Mouse (Mus musculus) mature B cell (primary cell): ENCODE measurements around the gene Cabin1.

Experiments
- in situ Hi-C: fragments of 300-500 bp; cut with MboI; formaldehyde crosslinking; loops from 2 replicates; pipeline ENCODE4 v1.14.3; 2019

Cabin1 gene

GRCm38 (mm10) chr10:75701280-75701679 is 62.9 kb downstream of the Cabin1 start:
- in situ Hi-C loops = no loop called here

- in situ Hi-C loops = no loop called here
These were observed 66.4 kb downstream of the Cabin1 start for GRCm38 (mm10) chr10:75697693-75698092.

GRCm38 (mm10) chr10:75696597-75697355 is 67.4 kb downstream of the Cabin1 start:
- in situ Hi-C loops = no loop called here

DNA sequence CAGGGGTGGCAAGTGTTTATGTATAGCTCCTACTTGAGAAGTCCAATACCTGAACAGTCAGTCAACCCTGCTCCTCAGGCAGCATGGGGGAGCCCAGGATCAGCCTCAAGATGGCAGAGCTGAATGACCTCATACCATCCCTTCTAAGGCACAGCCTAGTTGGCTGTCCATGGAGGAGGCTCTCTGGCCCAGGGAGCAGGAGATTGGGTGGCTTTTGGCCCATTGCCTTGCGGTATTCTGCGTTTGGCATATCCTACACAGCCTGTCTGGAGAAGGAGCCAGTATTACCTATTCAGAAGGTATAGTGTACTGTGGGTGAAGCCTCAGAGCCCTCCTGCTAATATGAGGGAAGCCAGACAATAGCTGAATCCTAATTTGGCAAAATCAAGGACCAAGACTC is 68.6 kb downstream of the Cabin1 start:
- in situ Hi-C loops = no loop called here

DNA sequence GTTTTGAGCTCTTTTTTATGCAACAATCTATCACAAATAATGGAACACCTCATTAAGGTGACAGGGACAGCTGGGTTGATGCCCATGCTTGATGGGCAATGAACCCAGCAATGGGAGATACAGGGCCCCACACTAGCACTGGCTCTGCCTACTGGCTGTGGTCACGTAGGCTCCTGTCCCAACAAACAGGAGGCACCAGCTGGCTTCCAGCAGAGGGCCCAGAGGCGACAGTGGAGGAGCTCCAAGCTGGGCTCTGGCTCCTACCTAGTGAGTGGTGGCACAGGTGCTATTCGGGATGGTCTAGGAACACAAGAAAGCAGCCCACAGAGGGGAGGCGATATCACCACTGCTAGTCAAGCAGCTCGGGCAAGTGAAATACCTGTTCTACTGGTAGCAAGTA is 69.1 kb downstream of the Cabin1 start:
- in situ Hi-C loops = no loop called here

DNA sequence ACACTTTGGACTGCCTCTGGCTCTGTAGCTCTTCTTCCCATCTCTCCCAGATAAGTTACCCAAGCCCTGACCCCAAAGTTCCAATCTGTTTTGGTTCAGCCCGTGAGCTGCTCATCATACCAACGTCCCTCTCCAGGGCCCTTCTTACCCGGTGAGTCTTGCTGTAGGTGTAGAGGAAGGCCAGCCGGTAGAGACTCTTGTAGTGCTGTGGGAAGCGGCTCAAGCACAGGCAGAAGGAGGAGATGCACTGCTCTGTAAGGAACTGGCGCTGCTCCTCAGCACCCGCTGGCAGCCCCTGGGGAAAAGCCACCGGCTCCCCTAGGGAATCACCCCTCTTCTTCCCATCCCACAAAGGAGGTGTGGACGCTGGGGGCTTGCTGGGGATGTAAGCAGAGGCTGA is 69.6 kb downstream of the Cabin1 start:
- in situ Hi-C loops = no loop called here

- in situ Hi-C loops = no loop called here
These were observed 70.5 kb downstream of the Cabin1 start for GRCm38 (mm10) chr10:75693451-75694233.

DNA sequence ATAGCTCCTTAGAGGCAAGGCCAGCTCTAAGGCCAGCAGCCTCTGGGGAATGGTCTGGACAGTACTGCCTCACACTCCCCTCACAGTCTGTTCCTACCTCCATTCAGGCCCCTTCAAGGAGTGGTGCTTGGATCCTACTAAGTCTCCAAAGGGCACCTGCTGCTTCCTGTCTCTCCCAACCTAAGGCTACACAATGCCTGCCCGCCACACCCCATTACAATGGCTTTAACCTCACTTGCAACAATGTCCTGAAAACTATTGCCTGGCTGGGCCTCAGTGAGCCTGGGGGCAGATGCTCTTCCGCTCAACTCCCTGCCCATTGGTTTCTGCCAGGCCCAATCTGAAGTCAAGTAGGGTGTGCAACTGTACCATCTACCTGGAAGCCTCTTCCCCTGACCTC is 75.5 kb downstream of the Cabin1 start:
- in situ Hi-C loops = no loop called here

DNA sequence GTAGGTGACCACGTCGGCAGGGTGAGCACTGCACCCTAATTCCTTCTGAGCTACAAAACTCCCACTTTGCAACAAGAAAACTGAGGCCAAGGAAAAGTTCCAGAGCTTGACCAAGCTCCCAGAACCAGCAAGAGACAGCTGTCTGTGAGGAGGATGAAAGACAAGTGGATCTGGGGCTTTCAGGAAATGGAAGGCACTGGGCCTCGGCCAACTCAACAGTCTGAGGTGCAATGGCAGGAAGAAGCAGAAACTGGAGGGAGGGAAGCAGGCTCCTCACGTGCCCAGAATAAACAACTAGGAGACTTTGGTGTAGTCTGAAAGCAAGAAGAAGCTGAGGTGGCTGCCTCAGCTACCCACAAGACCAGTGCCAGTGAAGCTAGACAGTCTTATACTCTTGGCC is 77.4 kb downstream of the Cabin1 start:
- in situ Hi-C loops = no loop called here

DNA sequence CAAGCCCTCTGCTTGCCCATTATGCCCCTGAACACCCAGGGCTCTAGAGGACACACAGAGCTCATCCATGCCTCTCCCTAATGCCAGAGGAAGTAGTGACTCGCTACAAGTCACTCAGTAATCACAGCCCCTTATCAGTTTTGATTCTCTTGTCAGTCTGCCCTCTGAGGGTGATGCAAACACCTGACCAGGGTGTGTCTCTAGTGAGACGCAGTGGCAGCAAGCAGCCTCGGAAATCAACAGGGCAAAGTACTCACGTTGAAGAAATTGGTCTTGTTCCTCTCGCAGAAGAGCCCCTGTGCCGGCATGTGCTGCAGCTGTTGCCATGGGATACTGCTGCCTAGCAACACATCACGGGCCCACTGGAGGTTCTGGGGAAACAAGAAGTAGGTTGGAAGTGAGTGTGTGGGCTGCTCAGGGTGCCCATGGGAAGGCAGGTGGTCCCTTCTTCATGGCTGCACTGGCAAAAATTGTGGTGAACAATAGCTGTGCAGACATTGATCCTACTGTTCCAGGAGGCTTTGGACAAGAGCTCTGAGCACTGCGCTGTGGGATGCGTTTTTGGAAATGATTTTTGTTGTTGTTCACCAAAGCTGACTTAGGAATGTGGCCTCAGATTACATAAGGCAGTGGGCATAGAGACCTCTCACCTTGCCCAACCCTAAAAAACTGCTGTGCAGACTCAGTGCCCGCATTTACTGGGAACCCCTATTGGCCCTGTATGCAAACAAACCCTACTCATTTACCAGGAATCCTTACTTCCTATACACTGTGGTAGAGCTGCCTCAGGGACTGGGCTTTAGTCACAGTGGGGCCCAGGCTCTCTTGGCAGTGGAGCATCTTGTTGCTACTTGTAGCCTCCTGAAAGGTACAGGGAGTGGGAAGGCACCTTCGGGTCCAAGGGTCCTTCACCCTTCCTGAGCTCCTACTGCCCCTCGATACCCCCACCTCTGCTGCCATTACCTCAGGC is 79.8 kb downstream of the Cabin1 start:
- in situ Hi-C loops = no loop called here

DNA sequence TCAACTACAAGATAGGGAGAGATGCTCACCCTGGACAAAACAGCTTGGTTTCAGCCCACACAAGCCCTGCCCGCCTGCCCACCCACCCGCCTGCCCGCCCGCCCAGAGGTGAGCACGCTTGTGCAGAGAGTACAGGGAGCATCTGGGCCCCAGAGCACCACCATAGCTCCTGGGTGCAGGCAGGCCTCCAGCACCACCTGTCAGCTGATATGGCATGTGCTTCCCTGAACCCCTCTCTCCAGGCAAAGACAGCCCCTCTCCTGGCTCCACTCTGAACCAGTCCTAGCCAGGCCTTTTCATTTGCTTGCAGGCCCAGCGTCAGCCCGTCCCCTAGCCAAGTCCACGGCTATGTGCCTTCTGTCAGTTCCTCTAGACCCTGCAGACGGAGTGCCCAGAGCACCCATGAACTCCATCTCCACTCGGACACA is 83.6 kb downstream of the Cabin1 start:
- in situ Hi-C loops = no loop called here

DNA sequence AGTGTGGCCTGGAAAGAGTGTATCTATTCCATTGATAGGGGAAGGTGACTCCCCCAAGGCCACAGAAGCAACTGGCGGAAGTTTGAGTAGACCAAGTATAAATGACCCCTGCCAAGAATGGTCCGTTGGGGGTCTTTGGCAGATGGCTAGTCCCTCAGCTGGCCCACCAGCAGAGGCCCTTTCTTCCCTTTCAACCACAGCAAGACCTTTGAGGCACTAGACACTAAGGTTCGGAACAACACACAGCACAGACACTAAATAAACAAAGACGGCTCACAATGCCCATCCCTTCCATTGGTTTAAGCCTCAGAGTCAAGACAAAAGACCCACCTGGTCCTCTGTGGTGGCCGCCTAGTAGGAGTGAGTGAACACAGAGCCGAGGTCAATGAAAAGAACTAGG is 84.9 kb downstream of the Cabin1 start:
- in situ Hi-C loops = no loop called here

- in situ Hi-C loops = no loop called here
These were observed 86.2 kb downstream of the Cabin1 start for GRCm38 (mm10) chr10:75677989-75678388.

GRCm38 (mm10) chr10:75677571-75677970 is 86.6 kb downstream of the Cabin1 start:
- in situ Hi-C loops = no loop called here

- in situ Hi-C loops = no loop called here
These were observed 87.1 kb downstream of the Cabin1 start for GRCm38 (mm10) chr10:75676819-75677565.

GRCm38 (mm10) chr10:75676286-75676685 is 87.9 kb downstream of the Cabin1 start:
- in situ Hi-C loops = no loop called here

- in situ Hi-C loops = no loop called here
These were observed 88.5 kb downstream of the Cabin1 start for GRCm38 (mm10) chr10:75675594-75675993.

DNA sequence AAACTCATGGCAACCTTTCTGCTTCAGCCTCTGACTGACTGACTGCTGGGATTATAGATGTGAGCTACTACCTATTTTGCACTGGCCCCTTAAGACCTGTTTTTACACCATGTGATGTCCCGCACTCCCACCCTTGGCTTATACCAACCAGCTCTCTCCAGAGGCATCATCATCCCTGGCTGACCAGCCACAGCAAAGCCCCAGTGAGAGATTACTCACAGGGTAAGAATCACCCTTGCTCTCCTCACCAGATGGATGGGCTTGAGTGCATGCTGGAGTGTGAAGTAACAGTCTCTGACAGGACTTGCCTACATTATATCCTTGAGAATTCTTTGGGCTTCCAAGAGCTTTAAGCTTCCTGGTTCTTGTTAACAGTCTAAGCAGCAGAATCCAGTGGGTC is 94.2 kb downstream of the Cabin1 start:
- in situ Hi-C loops = no loop called here

DNA sequence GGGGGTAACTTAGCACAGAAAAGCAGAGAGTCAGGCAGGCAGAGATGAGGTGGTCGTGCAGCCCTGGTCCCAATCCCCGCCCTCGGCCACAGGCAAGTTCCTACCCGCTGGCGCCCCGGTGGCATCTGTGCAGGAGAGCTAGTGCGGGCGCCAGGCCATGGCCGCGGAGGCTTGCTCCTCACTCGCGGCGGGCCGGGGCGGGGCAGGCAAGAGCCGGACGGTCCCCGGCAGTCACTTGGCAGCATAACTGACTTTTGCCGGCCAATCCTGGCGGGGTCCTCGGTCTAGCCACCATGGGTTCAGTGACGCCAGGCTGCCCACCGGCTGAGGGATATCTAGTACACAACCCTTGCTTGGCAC is 96.2 kb downstream of the Cabin1 start:
- in situ Hi-C loops = no loop called here

DNA sequence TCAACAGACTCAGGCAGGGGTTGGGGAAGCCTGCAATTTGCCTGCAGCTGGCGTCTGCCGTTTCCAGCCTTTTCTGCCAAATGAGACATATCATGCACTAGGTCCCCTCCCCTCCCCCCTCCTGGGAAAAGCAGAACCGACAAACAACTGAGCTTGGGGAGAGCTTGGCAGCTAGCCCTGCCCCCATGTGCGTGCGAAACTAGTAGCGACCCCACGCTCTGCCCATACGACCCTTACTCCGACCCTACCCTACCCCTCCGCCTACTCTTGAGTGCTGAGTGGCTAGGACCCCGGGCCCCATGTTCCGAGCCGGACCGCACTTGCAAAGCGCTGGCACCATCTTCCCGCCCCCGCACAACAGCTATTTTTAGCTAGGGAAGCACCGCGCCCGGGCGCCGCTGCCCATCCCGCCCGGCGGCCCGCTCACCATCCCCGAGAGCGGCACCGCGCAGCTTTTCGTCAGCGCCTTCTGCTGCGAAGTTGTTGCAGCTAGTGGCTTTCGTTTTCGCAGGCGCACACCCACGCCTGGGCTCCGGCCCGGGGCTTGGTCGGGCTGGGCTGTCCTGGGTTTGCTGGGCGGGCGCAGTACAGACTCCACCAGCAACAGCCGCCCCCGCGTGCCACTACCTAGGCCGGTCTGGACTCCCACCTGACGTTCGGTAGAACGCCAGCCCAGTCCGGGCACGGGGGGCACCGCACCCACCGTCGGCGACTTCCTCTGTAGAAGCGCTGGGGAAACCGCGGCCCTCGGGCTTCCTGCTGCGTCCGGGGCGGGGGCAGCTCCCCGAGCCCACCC is 96.8 kb downstream of the Cabin1 start:
- in situ Hi-C loops = no loop called here
